Mouse (Mus musculus): ENCODE measurements at regions not wholly inside any gene's neighbourhood (a gene's known extent, or its start where the extent isn't known, plus 50 kb on each side); places are given as distances from the start of the nearest gene placed in this dataset.

- no peaks in the 10 kb centered on the region for H3K36me3 ChIP-seq (ENCODE audit: control insufficient read depth, insufficient read depth, low read length, poor library complexity, severe bottlenecking)
- no peaks in the 10 kb centered on the region for H3K9me3 ChIP-seq (ENCODE audit: control insufficient read depth, insufficient read depth, low read depth, low read length)
- no peak for TF ChIP-seq MAFK (IDR thresholded peaks at IDR 0.05; ENCODE audit: insufficient read depth, low read depth, low read length)
- no peak for TF ChIP-seq HCFC1 (IDR thresholded peaks at IDR 0.05; ENCODE audit: borderline replicate concordance, insufficient read depth, low read length)
- no peak for TF ChIP-seq ZC3H11A (IDR thresholded peaks at IDR 0.05; ENCODE audit: borderline replicate concordance, low read depth, low read length)
- TF ChIP-seq CHD2 (IDR thresholded peaks at IDR 0.05; ENCODE audit: low read depth, low read length) = no peak
- no peak for TF ChIP-seq ZNF384 (IDR thresholded peaks at IDR 0.05; ENCODE audit: low read depth, low read length)
- H3K9ac ChIP-seq (ENCODE audit: insufficient read depth, low read depth, low read length, poor library complexity, severe bottlenecking) = no peak overlapping the region
- in situ Hi-C loops (cut with MboI; ENCODE audit: low sequenced_read_pairs in 2 of 2, unreplicated experiment in 2 of 2) = no loop called here
- DNase-seq (ENCODE audit: low read depth, low spot score) = no peak
- no peak overlapping the region for H3K4me3 ChIP-seq (ENCODE audit: insufficient read depth in 1 of 2, low read depth in 1 of 2, low read length in 2 of 2, poor library complexity in 1 of 2, severe bottlenecking in 1 of 2)
- no peak overlapping the region for H3K27ac ChIP-seq (ENCODE audit: insufficient read depth, low read depth, low read length, poor library complexity, severe bottlenecking)
- no peaks in the 10 kb centered on the region for H3K4me1 ChIP-seq (ENCODE audit: control insufficient read depth in 2 of 2, insufficient read depth in 2 of 2, low read length in 2 of 2, poor library complexity in 1 of 2)
Observed at GRCm38 (mm10) chr13:118975519-118975918, 305.9 kb downstream of the Fgf10 start.

GRCm38 (mm10) chr13:118979505-118979904 is 309.9 kb downstream of the Fgf10 start:
- no peak overlapping the region for H3K27ac ChIP-seq (ENCODE audit: insufficient read depth, low read depth, low read length, poor library complexity, severe bottlenecking)
- no peak overlapping the region for H3K9ac ChIP-seq (ENCODE audit: insufficient read depth, low read depth, low read length, poor library complexity, severe bottlenecking)
- in situ Hi-C loops (cut with MboI; ENCODE audit: low sequenced_read_pairs in 2 of 2, unreplicated experiment in 2 of 2) = no loop called here
- no peak overlapping the region for H3K4me3 ChIP-seq (ENCODE audit: insufficient read depth in 1 of 2, low read depth in 1 of 2, low read length in 2 of 2, poor library complexity in 1 of 2, severe bottlenecking in 1 of 2)
- no peaks in the 10 kb centered on the region for H3K9me3 ChIP-seq (ENCODE audit: control insufficient read depth, insufficient read depth, low read depth, low read length)
- TF ChIP-seq ZNF384 (IDR thresholded peaks at IDR 0.05; ENCODE audit: low read depth, low read length) (no peak), MAFK (IDR thresholded peaks at IDR 0.05; ENCODE audit: insufficient read depth, low read depth, low read length) (no peak), ZC3H11A (IDR thresholded peaks at IDR 0.05; ENCODE audit: borderline replicate concordance, low read depth, low read length) (no peak), HCFC1 (IDR thresholded peaks at IDR 0.05; ENCODE audit: borderline replicate concordance, insufficient read depth, low read length) (no peak), CHD2 (IDR thresholded peaks at IDR 0.05; ENCODE audit: low read depth, low read length) (no peak)
- no peaks in the 10 kb centered on the region for H3K4me1 ChIP-seq (ENCODE audit: control insufficient read depth in 2 of 2, insufficient read depth in 2 of 2, low read length in 2 of 2, poor library complexity in 1 of 2)
- DNase-seq (ENCODE audit: low read depth, low spot score) = no peak
- no peaks in the 10 kb centered on the region for H3K36me3 ChIP-seq (ENCODE audit: control insufficient read depth, insufficient read depth, low read length, poor library complexity, severe bottlenecking)

GRCm38 (mm10) chr13:118981196-118981810 is 311.7 kb downstream of the Fgf10 start:
- Histone ChIP-seq H3K27ac (ENCODE audit: insufficient read depth, low read depth, low read length, poor library complexity, severe bottlenecking) (no peak overlapping the region), H3K9ac (ENCODE audit: insufficient read depth, low read depth, low read length, poor library complexity, severe bottlenecking) (no peak overlapping the region)

GRCm38 (mm10) chr13:118985285-118985684 is 315.7 kb downstream of the Fgf10 start:
- in situ Hi-C loops (cut with MboI; ENCODE audit: low sequenced_read_pairs in 2 of 2, unreplicated experiment in 2 of 2) = no loop called here
- H3K36me3 ChIP-seq (ENCODE audit: control insufficient read depth, insufficient read depth, low read length, poor library complexity, severe bottlenecking) = no peaks in the 10 kb centered on the region
- no peaks in the 10 kb centered on the region for H3K4me1 ChIP-seq (ENCODE audit: control insufficient read depth in 2 of 2, insufficient read depth in 2 of 2, low read length in 2 of 2, poor library complexity in 1 of 2)
- H3K27ac ChIP-seq (ENCODE audit: insufficient read depth, low read depth, low read length, poor library complexity, severe bottlenecking) = no peak overlapping the region
- H3K9ac ChIP-seq (ENCODE audit: insufficient read depth, low read depth, low read length, poor library complexity, severe bottlenecking) = no peak overlapping the region
- H3K9me3 ChIP-seq (ENCODE audit: control insufficient read depth, insufficient read depth, low read depth, low read length) = no peaks in the 10 kb centered on the region
- TF ChIP-seq CHD2 (IDR thresholded peaks at IDR 0.05; ENCODE audit: low read depth, low read length) (no peak), MAFK (IDR thresholded peaks at IDR 0.05; ENCODE audit: insufficient read depth, low read depth, low read length) (no peak), ZC3H11A (IDR thresholded peaks at IDR 0.05; ENCODE audit: borderline replicate concordance, low read depth, low read length) (no peak), ZNF384 (IDR thresholded peaks at IDR 0.05; ENCODE audit: low read depth, low read length) (no peak), HCFC1 (IDR thresholded peaks at IDR 0.05; ENCODE audit: borderline replicate concordance, insufficient read depth, low read length) (no peak)
- H3K4me3 ChIP-seq (ENCODE audit: insufficient read depth in 1 of 2, low read depth in 1 of 2, low read length in 2 of 2, poor library complexity in 1 of 2, severe bottlenecking in 1 of 2) = no peak overlapping the region
- no peak for DNase-seq (ENCODE audit: low read depth, low spot score)

More at GRCm38 (mm10) chr13:118981196-118981810, 311.7 kb downstream of the Fgf10 start:
- TF ChIP-seq ZNF384 (IDR thresholded peaks at IDR 0.05; ENCODE audit: low read depth, low read length) = no peak
- TF ChIP-seq ZC3H11A (IDR thresholded peaks at IDR 0.05; ENCODE audit: borderline replicate concordance, low read depth, low read length) = no peak
- TF ChIP-seq MAFK (IDR thresholded peaks at IDR 0.05; ENCODE audit: insufficient read depth, low read depth, low read length) = no peak
- no peak for TF ChIP-seq CHD2 (IDR thresholded peaks at IDR 0.05; ENCODE audit: low read depth, low read length)
- TF ChIP-seq HCFC1 (IDR thresholded peaks at IDR 0.05; ENCODE audit: borderline replicate concordance, insufficient read depth, low read length) = no peak
- Histone ChIP-seq H3K4me1 (ENCODE audit: control insufficient read depth in 2 of 2, insufficient read depth in 2 of 2, low read length in 2 of 2, poor library complexity in 1 of 2) (no peaks in the 10 kb centered on the region), H3K4me3 (ENCODE audit: insufficient read depth in 1 of 2, low read depth in 1 of 2, low read length in 2 of 2, poor library complexity in 1 of 2, severe bottlenecking in 1 of 2) (no peak overlapping the region), H3K9me3 (ENCODE audit: control insufficient read depth, insufficient read depth, low read depth, low read length) (no peaks in the 10 kb centered on the region), H3K36me3 (ENCODE audit: control insufficient read depth, insufficient read depth, low read length, poor library complexity, severe bottlenecking) (no peaks in the 10 kb centered on the region)
- DNase-seq (ENCODE audit: low read depth, low spot score) = no peak
- in situ Hi-C loops (cut with MboI; ENCODE audit: low sequenced_read_pairs in 2 of 2, unreplicated experiment in 2 of 2) = no loop called here

Data from ES-E14 (cell line).